Mouse (Mus musculus): ENCODE data around the gene Luc7l2.
A peak's percentile ranks its signal among the peaks of the same experiment; 100 is the strongest.

- TF ChIP-seq EP300 (IDR thresholded peaks at IDR 0.05; ENCODE audit: low read depth) = peak; percentile 96
- no peak for TF ChIP-seq CTCF (IDR thresholded peaks at IDR 0.05; ENCODE audit: low read depth)
Measured at GRCm38 (mm10) chr6:38551062-38551988, at the start of gene Luc7l2.

Data from heart, postnatal 0 days (tissue).